Mouse (Mus musculus) layer of hippocampus, adult 2 months (tissue): ENCODE results near the gene Gm49776. TPM values are rescaled to one million over a fixed set of nuclear protein-coding genes. Genes with fewer than 3 reads are reported as not detected.
"Not testable (repeated sequence)": the region's sequence is repeated elsewhere in the genome, so short reads cannot be mapped to it uniquely, and the experiment has no call there.

Experiments used
- DNase-seq, 2 experiments: peaks; one replicate each; pipeline ENCODE4 v3.0.0; 2022; ENCODE audit warnings: low spot score in 2 of 2
- H3K27ac ChIP-seq: fragments of 200-600 bp; 2 replicates; pipeline ENCODE4 v1.8.1; 2022
- H3K4me3 ChIP-seq: fragments of 200-600 bp; 2 replicates; pipeline ENCODE4 v1.8.1; 2022; ENCODE audit warnings: mild to moderate bottlenecking
- CTCF ChIP-seq: fragments of 200-600 bp; conservative IDR thresholded peaks from 2 replicates; pipeline ENCODE4 v1.8.1; 2022; ENCODE audit warnings: antibody characterized with exemption, mild to moderate bottlenecking, moderate library complexity
- long read RNA-seq, 2 experiments: library from polyadenylated mRNA; stranded (forward); transcript quantifications; one replicate each; pipeline ENCODE4 v2.0.0; 2021; ENCODE audit warnings: borderline mapping rate in 2 of 2
- total RNA-seq, 2 experiments: library from RNA; stranded (reverse); gene quantifications; 2 replicates each; pipeline ENCODE4 v1.2.3; 2021

The Gm49776 gene
- not detected for total RNA-seq
- long read RNA-seq, experiment 1 = 0 reads
- long read RNA-seq, experiment 2, partial matches to known transcripts = 0 of 2 reads
- long read RNA-seq, experiment 2, other reads (novel, unspliced or antisense) = 2 of 2 reads

GRCm38 (mm10) chr16:18258221-18258620 is at the start of gene Gm49776:
Gene Gm49776 (minus strand): TSS chr16:18258321.
- no peak within 1 kb of the TSS for H3K27ac ChIP-seq
- DNase-seq = no peak
- no peak for TF ChIP-seq CTCF
- H3K4me3 ChIP-seq = no peak within 1 kb of the TSS

GRCm38 (mm10) chr16:18289614-18290013 is 31.5 kb upstream of the Gm49776 start:
- H3K4me3 ChIP-seq = peak overlapping the region; percentile 67
- not testable (repeated sequence) for H3K27ac ChIP-seq, DNase-seq

GRCm38 (mm10) chr16:18289067-18289588 is 31.0 kb upstream of the Gm49776 start, which contains the start of gene Dgcr8:
Gene Dgcr8 (minus strand): TSS chr16:18289246.
- TF ChIP-seq CTCF = no peak
- Histone ChIP-seq H3K4me3 (peak within 1 kb of the TSS; percentile 67), H3K27ac (peak within 1 kb of the TSS; percentile 85)
- DNase-seq = peak; percentile 98 to 99

- peak; percentile 42 to 51 for DNase-seq
- peak overlapping the region; percentile 67 for H3K4me3 ChIP-seq
- no peak for TF ChIP-seq CTCF
- H3K27ac ChIP-seq = peak overlapping the region; percentile 85
Measured at GRCm38 (mm10) chr16:18288581-18289061, 30.5 kb upstream of the Gm49776 start.

GRCm38 (mm10) chr16:18288166-18288565 is 30.0 kb upstream of the Gm49776 start:
- DNase-seq = no peak
- no peak for TF ChIP-seq CTCF
- H3K4me3 ChIP-seq = peak overlapping the region; percentile 67
- peak overlapping the region; percentile 85 for H3K27ac ChIP-seq

GRCm38 (mm10) chr16:18275166-18275565 is 17.0 kb upstream of the Gm49776 start:
- TF ChIP-seq CTCF = no peak
- Histone ChIP-seq H3K4me3 (no peak overlapping the region), H3K27ac (no peak overlapping the region)
- DNase-seq = no peak

- Histone ChIP-seq H3K27ac (no peak overlapping the region), H3K4me3 (no peak overlapping the region)
- no peak for DNase-seq
- TF ChIP-seq CTCF = peak; percentile 70
Measured at GRCm38 (mm10) chr16:18268182-18268581, 10.1 kb upstream of the Gm49776 start.

- H3K27ac ChIP-seq = no peak overlapping the region
- DNase-seq = no peak
- TF ChIP-seq CTCF = no peak
- no peak overlapping the region for H3K4me3 ChIP-seq
Measured at GRCm38 (mm10) chr16:18265024-18265423, 6.9 kb upstream of the Gm49776 start.

GRCm38 (mm10) chr16:18253866-18254265 is 4.3 kb downstream of the Gm49776 start:
- Histone ChIP-seq H3K27ac (no peak overlapping the region), H3K4me3 (no peak overlapping the region)
- DNase-seq = no peak
- TF ChIP-seq CTCF = no peak

GRCm38 (mm10) chr16:18252736-18253135 is 5.4 kb downstream of the Gm49776 start:
- no peak for TF ChIP-seq CTCF
- H3K4me3 ChIP-seq = no peak overlapping the region
- DNase-seq = no peak

GRCm38 (mm10) chr16:18250828-18251790 is 7.0 kb downstream of the Gm49776 start:
- H3K27ac ChIP-seq = 0 out of 2 replicates have a peak overlapping the region, but pooled peaks have one; percentile 19
- TF ChIP-seq CTCF = no peak
- no peak overlapping the region; the same call in 1 of the 2 replicates for H3K4me3 ChIP-seq
- DNase-seq = no peak

More at GRCm38 (mm10) chr16:18252736-18253135, 5.4 kb downstream of the Gm49776 start:
- no peak overlapping the region for H3K27ac ChIP-seq

- peak overlapping the region; percentile 96; the same call in 1 of the 2 replicates for H3K27ac ChIP-seq
- TF ChIP-seq CTCF = no peak
- H3K4me3 ChIP-seq = peak overlapping the region; percentile 69
Measured at GRCm38 (mm10) chr16:18250231-18250630, 7.9 kb downstream of the Gm49776 start.

More at GRCm38 (mm10) chr16:18250231-18250630, 7.9 kb downstream of the Gm49776 start:
- no peak for DNase-seq
